Mouse (Mus musculus) heart, embryonic 12.5 days (tissue): ENCODE measurements around the gene Nlrp9c. TPM values are rescaled to one million over a fixed set of nuclear protein-coding genes. Genes with fewer than 3 reads are reported as not detected.
"Not testable (repeated sequence)": the region's sequence is repeated elsewhere in the genome, so short reads cannot be mapped to it uniquely, and the experiment has no call there.

ENCODE experiments used
- ATAC-seq: fragments of 200-750 bp; cut with Nextera tagmentation; 2 replicates; pipeline ENCODE4 v1.8.0; 2017; ENCODE audit warnings: moderate TSS enrichment, moderate library complexity; ENCODE audit not compliant: insufficient number of reproducible peaks, low FRiP score
- H3K27ac ChIP-seq: fragments of 300-500 bp; sonication (generic); 2 replicates; pipeline ENCODE4 v1.5.1; 2016; ENCODE audit warnings: mild to moderate bottlenecking, moderate library complexity; ENCODE audit not compliant: poor library complexity, severe bottlenecking
- H3K27me3 ChIP-seq: fragments of 300-500 bp; sonication (generic); replicated peaks from 2 replicates; pipeline ENCODE4 v1.6.1; 2016; ENCODE audit warnings: mild to moderate bottlenecking, moderate library complexity
- H3K36me3 ChIP-seq: fragments of 300-500 bp; sonication (generic); 2 replicates; pipeline ENCODE4 v1.6.1; 2016; ENCODE audit warnings: mild to moderate bottlenecking, moderate library complexity
- H3K4me1 ChIP-seq: fragments of 300-500 bp; sonication (generic); replicated peaks from 2 replicates; pipeline ENCODE4 v1.6.1; 2016; ENCODE audit warnings: mild to moderate bottlenecking
- H3K4me2 ChIP-seq: fragments of 300-500 bp; sonication (generic); 2 replicates; pipeline ENCODE4 v1.6.1; 2016; ENCODE audit warnings: mild to moderate bottlenecking, moderate library complexity
- H3K4me3 ChIP-seq: fragments of 300-500 bp; sonication (generic); 2 replicates; pipeline ENCODE4 v1.5.1; 2016; ENCODE audit warnings: mild to moderate bottlenecking
- H3K9ac ChIP-seq: fragments of 300-500 bp; sonication (generic); 2 replicates; pipeline ENCODE4 v1.6.1; 2016; ENCODE audit warnings: mild to moderate bottlenecking, moderate library complexity
- H3K9me3 ChIP-seq: fragments of 300-500 bp; sonication (generic); replicated peaks from 2 replicates; pipeline ENCODE4 v1.6.1; 2016; ENCODE audit warnings: mild to moderate bottlenecking, moderate library complexity
- WGBS: fragments of 180-500 bp; shearing (Covaris S2); methylation state at CpG from one replicate; pipeline ENCODE4 v1.1.7; 2016; 5-methylcytosine and 5-hydroxymethylcytosine counted together
- polyA plus RNA-seq: library from polyadenylated mRNA; unstranded; fragments of >200 nt; fragmentation: Nextera tagmentation; extraction: Ambion mirVana; gene quantifications from 2 replicates; pipeline ENCODE4 v1.2.1, GENCODE M21; 2016

Gene Nlrp9c
- polyA plus RNA-seq, 1 experiment from 2014 or later = not detected

DNA sequence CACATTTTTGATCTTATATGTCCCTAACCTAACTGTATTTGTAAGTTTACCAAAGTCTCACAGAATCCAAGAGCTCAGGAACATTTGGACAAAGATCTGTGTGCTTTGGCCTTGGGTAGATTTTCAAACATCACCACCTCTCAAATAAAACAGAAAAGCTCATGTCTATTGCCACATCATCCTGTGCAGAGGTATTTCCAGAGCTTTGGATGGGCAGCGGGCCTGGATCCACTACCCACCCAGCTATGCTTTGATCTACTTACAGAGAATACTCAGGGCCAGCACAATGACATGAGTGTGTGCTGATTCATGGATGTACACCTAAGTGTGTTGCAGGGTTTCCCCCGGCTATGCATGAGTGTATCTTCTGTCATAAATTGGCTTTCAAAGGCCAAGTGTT, 88.3 kb downstream of the Nlrp9c start:
- not testable (repeated sequence) for H3K36me3 ChIP-seq, ATAC-seq, H3K4me2 ChIP-seq, H3K4me3 ChIP-seq, H3K27ac ChIP-seq, H3K4me1 ChIP-seq, H3K27me3 ChIP-seq, H3K9ac ChIP-seq
- H3K9me3 ChIP-seq = peaks cover 20% of the 10 kb centered on the region
- WGBS = 67% methylated on average over 2 of the region's 2 CpGs

DNA sequence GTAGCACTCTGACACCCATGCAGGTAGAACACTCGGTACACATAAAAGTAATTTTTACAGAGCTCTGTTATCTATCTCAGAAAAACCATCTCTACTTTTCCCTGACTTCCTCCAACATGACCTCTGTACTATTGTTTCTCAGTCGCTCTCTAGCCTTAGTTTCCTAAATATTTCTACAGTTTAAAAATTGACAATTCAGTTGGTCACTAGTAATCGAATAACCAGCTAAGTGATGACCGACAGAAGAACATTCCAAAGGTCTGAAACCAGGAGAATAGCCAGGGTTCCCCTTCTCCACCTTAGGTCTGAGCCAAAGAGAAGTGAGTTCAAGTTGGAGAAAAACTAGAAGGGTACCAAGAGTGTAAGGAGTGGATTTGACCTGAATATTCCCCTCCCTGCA, 91.7 kb downstream of the Nlrp9c start:
- H3K9ac ChIP-seq, H3K4me1 ChIP-seq, H3K4me3 ChIP-seq, H3K4me2 ChIP-seq, H3K27me3 ChIP-seq, H3K36me3 ChIP-seq, ATAC-seq, H3K27ac ChIP-seq: not testable (repeated sequence)
- 76% methylated on average over 4 of the region's 4 CpGs for WGBS
- H3K9me3 ChIP-seq = peaks cover 24% of the 10 kb centered on the region

DNA sequence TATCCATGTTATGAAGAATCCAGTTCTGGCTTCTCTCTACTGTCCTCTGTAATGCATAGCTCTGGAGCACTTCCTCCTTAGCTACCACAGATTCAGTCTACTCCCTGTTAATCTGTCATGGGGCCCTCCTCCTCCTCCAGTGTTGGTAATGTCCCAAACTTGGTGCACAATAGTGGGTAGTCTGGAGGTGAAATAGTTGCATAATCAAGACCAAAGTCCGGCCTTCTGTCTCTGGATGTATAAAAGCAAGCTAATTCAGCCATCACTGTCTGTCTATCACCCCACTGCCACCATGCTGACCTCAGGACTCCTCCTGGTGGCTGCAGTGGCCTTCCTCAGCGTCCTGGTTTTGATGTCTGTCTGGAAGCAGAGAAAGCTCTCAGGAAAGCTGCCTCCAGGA, 96.6 kb downstream of the Nlrp9c start, which contains the start of gene Cyp2a4:
Gene Cyp2a4, plus strand, starts transcription at position 244 of the 400 bp plus-strand sequence.
- H3K27ac ChIP-seq, H3K27me3 ChIP-seq, ATAC-seq, H3K36me3 ChIP-seq, H3K4me3 ChIP-seq, H3K4me1 ChIP-seq, H3K9ac ChIP-seq, H3K4me2 ChIP-seq: not testable (repeated sequence)
- peaks cover 21% of the 10 kb centered on the region for H3K9me3 ChIP-seq
- WGBS = 48% methylated on average over 2 of the region's 2 CpGs

GRCm38 (mm10) chr7:26303429-26304166, 99.9 kb downstream of the Nlrp9c start:
- WGBS = 79% methylated on average over 8 of the region's 8 CpGs
- H3K4me1 ChIP-seq = not testable (repeated sequence)

More at GRCm38 (mm10) chr7:26303429-26304166, 99.9 kb downstream of the Nlrp9c start:
- H3K4me2 ChIP-seq, H3K27me3 ChIP-seq, H3K9ac ChIP-seq, H3K36me3 ChIP-seq, ATAC-seq, H3K4me3 ChIP-seq, H3K27ac ChIP-seq: not testable (repeated sequence)
- peaks cover 12% of the 10 kb centered on the region for H3K9me3 ChIP-seq

Other genes with a start within 250 kb of the Nlrp9c start
- not detected in 2 replicates for gene Cyp2b9, start 230.3 kb downstream of the Nlrp9c start, polyA plus RNA-seq
- not detected in 2 replicates for gene Vmn1r184, start 143.4 kb downstream of the Nlrp9c start, polyA plus RNA-seq
- not detected in 2 replicates for gene Cyp2a4, start 96.5 kb downstream of the Nlrp9c start, polyA plus RNA-seq
- not detected in 2 replicates for gene Nlrp4a, start 31.4 kb upstream of the Nlrp9c start, polyA plus RNA-seq
- gene Nlrp9a, start 131.3 kb upstream of the Nlrp9c start, polyA plus RNA-seq = not detected in 2 replicates
- not detected in 2 replicates for gene Vmn1r185, start 214.8 kb upstream of the Nlrp9c start, polyA plus RNA-seq